Mouse (Mus musculus) kidney, postnatal 4 days (tissue): Measurements from ENCODE around the gene Abhd8.
"Not testable (repeated sequence)": the region's sequence is repeated elsewhere in the genome, so short reads cannot be mapped to it uniquely, and the experiment has no call there.

ENCODE experiments used
- DNase-seq, 2 experiments: peaks; one replicate each; pipeline ENCODE4 v3.0.0; 2021; ENCODE audit warnings: mixed read lengths in 2 of 2

Gene Abhd8

DNA sequence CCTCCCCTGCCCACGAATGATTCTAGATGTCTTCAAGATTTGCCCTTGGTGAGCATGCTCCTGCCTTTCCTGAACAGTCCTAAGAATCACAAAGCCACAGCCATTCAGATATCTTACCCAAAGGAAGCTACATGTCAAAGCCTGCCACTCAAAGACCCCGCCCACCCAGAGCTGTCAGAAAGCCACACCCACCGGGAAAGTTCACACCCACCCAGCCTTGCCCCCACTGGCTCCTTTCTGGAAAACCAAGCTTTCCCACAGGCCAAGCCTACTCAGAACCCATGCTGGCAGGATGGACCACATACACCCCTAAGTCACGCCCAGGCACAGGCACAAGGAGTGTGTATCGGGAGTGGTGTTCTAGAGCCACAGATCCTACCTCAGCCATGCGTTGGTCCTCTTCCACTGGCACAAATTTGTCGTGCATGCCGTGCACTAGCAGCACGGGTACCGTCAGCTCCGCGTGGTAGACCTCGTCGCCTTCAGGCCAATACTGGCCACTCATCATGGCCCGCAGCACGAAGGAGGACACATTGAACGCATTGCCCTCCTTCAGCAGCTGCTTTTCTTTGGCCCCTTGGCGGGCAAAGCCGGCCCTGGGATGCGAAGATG is 5.7 kb downstream of the Abhd8 start:
- DNase-seq, result no peak

DNA sequence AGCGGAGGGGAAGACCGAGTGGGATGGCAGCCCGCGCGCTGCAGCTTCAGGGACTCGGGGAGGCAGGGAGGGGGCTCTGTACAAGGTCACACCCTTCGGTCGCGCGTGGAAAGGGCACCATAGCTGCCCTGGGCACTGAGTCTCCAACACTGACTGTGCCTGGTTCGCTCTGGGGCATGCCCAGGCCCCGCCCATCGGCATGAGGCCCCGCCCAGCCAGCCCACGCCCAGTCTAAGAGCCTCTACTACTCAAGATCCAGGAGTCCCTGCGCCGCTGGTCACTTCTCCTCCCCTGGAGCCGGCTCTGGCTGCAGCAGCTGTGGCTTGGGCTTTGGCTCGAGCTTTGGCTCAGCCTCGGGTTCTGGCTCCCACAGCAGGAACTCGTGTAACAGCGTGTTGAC is 6.5 kb downstream of the Abhd8 start:
- no peak for DNase-seq

DNA sequence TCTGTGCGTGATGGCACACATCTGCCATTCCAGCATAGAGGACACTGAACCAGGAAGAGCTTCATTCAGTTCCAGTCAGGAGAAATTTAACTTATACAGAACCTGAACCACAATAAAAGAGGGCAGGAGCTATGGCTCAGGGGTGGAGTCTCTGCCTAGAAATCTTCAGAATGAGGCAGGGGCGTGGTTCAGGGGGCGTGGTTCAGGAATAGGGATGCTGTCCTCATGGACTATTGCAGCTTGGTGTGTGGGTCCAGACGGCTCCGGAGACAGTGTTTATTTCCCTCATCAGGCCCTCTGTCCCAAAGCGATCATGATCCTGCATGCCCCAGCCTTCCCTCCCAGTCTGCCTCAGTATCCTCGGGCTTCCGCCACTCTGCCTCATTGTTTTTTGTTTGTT is 8.8 kb downstream of the Abhd8 start:
- DNase-seq, result no peak

DNA sequence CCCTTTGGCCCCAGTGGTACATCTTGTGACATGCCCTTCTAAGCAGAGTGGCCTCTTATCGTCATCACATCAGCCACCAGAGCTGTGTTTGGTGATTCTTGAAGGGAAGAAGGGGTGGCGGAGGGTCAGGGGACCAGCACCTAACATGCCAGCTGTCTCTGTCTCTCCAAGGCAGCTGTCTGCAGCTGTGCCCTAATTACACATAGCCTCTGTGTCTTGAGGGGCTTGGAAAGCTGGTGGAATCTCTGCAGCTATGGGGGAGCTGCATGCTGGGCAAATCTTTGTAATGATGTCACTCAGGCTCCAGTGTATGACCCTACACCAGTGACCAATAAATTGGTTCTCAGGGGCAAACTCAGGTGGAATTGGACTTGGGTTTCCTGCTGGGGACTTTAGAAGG is 10.8 kb downstream of the Abhd8 start:
- no peak for DNase-seq

DNA sequence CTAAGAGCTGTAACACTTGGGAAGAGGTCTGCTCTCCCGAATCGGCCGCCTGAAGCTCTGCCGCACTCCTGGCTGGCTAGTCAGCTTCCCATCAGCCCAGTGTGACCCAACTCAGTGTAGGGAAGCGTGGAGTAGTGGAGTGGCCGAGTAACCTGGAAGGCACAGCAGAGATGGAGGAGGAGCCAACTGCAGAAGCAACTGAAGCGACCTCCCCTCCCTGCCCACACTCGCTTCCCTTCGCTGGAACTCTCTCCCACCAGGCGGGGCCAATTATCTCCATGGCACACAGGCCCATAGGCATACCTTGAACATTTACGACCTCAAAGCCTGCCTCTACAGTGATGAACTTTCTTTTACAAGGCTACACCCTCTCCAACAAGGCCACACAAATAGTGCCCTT is 11.7 kb downstream of the Abhd8 start:
- no peak for DNase-seq

DNA sequence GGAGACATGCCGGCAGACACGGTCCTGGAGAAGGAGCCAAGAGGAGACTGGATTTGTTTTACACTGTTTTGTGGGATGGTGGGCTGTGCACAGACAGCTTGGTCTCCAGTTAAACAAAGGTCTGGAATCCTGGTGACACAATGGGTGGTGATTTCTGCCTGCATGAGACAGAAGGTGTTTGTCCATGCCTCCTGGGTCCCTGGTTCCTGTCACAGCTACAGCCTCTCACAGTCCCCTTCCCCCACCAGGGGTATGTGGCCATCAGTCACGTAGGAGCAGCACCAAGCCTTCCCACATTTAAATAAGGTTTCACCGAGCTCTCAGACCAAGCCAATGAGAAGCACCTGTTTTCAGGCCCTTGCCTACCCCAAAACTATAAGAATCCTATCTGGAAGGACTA is 12.1 kb downstream of the Abhd8 start:
- no peak for DNase-seq

DNA sequence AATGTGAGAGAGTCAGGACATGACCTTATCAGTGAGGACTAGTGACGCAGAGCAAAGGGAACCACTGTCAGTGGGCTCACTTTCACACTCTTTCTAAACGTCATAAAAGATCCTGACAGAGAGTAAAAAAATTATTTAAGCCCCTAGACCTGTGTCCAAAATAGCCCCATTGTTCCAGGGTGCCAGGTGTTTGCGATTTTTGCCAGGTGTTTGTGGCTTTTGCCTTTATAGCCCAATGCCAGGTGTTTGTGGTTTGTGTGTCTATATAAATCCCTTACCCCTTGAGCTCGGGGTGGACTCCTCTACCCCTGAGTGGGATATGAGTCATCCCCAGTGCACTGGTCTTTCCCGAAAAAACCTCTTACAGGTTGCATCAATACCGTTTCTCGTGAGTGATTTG is 18.4 kb downstream of the Abhd8 start:
- no peak for DNase-seq

DNA sequence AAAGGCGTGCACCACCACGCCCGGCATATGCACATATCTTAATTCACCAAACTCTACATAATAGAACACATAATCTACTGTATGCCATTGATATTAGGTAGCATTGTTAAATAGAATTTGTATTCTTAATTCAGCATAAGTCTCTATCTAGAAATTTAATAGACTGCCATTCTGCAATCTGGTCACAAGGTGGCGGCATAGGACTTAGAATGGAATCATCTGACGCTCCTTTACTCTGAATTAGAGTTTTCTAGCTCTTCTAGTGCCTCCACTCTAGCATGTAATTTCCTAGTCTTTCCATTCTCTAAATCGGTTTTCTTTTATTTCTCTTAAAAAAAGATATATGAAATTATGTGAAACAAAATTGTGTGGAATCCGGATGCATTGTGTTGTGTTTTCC is 22.1 kb downstream of the Abhd8 start:
- peak; percentile 37 to 44 for DNase-seq

DNA sequence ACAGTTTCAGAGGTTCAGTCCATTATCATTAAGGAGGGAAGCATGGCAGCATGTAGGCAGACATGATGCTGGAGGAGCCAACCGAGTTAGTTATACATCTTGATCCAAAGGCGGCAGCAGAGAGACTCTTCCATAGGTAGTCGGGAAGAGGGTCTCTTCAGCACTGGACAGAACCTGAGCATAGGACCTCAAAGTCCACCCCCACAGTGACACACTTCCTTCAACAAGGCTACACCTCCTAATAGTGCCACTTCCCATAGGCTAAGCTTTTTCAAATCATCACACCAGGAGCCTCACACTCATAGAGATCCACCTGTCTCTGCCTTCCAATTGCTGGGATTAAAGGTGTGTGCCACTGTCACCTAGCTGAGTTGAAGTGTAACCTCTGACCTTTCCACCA is 26.4 kb downstream of the Abhd8 start:
- no peak for DNase-seq

DNA sequence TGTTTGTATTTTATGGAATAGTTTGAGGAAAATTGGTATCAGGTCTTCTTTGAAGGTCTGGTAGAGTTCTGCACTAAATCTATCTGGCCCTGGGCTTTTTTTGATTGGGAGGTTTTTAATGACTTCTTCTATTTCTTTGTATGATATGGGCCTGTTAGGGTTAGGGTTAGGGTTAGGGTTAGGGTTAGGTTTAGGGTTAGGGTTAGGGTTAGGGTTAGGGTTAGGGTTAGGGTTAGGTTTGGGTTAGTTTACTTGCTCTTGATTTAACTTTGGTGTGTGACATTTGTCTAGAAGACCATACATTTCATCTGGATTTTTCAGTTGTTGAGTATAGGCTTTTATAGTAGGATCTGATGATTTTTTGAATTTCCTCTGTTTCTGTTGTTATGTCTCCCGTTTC is 30.5 kb downstream of the Abhd8 start:
- DNase-seq, result not testable (repeated sequence)

DNA sequence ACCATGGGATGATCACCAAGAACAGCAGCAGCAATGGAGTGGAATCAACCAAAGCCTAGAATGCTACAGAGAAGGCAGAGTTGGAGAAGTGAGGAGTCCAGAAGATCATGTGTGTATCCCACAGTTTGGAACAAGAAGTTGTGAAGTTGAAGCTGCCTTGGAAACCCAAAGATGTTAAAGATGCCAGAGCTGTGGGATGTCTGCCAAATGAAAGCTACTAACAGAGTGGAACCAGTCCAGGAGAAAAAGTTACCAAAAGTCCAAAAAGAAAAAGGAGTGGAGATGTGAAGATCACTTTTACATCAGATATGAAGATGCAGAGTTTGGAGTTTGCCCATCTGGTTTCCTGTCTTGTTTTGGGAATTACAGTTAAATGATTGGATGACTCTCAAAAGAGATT is 41.3 kb downstream of the Abhd8 start:
- no peak for DNase-seq

DNA sequence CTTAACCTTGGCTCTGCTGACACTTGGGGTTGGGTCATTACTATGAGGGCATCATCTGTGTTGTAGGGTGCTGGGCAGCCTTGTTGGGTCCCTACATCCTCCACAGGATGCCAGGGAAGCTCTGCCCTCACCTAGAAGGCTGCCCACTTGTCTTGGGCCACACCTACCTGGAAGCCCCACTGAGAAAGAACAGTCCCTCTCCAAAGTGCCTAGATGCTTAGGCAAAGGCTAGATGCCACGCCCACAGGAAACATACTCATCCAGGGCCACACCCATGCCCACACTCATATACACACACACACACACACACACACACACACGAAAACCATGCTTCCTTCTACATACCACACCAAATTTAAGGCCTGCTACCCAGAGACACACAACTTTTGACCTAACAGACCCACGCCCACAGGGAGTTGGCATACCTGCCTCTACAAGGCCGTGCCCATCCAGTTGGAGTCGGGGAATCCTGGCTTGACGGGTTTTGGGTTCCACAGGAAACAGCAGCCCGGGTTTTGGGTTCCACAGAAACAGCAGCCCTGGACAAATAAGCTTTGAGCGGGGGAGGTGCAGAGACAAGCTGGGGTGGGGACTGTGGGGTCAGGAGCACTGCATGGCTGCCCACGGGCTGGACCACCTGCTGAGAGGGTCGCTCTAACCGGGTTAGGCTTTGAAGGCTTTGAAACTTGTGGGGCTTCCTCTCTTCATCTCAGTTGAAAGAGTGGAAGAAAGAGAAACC is 51.8 kb downstream of the Abhd8 start:
- DNase-seq, result peak in 1 of 2 experiments; percentile 20

DNA sequence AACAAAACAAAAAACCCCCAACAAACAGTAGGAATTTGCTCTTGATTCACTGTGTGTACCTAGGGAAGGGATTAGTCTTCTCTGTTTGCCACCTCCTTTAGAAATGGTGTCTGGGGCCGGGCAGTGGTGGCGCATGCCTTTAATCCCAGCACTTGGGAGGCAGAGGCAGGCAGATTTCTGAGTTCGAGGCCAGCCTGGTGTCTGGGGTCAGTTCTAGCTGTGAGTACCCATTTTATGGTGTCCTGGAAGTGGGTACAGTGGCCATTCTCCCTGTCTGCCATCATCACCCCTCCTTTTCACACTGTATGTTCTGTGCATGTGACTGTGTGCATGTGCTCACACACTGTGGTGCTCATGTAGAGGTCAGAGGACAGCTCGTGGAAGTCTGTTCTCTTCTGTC is 55.2 kb downstream of the Abhd8 start:
- no peak for DNase-seq

DNA sequence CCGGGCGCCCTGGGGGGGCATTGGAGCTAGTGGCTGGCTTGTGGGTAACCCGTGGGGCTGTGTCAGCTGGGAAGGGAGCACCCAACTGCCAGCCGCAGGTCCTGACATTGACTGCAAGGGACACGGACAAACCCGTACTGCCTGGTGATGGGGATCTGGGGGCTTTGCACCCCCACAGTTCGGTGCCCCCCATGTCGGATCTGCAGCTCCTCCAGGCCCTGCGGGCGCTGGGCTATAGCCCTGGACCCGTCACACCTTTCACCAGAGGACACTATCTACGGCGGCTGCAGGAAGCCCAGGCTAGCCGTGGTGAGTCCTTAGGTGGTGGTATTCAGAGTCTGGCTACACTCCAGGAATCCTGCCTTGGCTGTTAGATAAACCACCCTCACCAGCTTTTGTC is 56.0 kb downstream of the Abhd8 start:
- DNase-seq, result peak in 1 of 2 experiments; percentile 4
